Mouse (Mus musculus) splenic B cell, adult 2 months (primary cell): ENCODE data around the gene Cox18.
"Not testable (repeated sequence)": the region's sequence is repeated elsewhere in the genome, so short reads cannot be mapped to it uniquely, and the experiment has no call there.

Experiments used
- DNase-seq: peaks from one replicate; pipeline ENCODE4 v3.0.0-alpha.2; 2011; ENCODE audit warnings: low read depth, low spot score
- H3K27me3 ChIP-seq: 2 replicates; pipeline ENCODE4 v1.6.1; 2012; ENCODE audit warnings: mild to moderate bottlenecking, low read length, moderate library complexity, mixed read lengths; ENCODE audit not compliant: control insufficient read depth, poor library complexity, insufficient read depth, severe bottlenecking
- H3K36me3 ChIP-seq: 2 replicates; pipeline ENCODE4 v1.6.1; 2012; ENCODE audit warnings: mild to moderate bottlenecking, low read length, moderate library complexity, mixed read lengths; ENCODE audit not compliant: control insufficient read depth, poor library complexity, insufficient read depth, severe bottlenecking

Gene Cox18

DNA sequence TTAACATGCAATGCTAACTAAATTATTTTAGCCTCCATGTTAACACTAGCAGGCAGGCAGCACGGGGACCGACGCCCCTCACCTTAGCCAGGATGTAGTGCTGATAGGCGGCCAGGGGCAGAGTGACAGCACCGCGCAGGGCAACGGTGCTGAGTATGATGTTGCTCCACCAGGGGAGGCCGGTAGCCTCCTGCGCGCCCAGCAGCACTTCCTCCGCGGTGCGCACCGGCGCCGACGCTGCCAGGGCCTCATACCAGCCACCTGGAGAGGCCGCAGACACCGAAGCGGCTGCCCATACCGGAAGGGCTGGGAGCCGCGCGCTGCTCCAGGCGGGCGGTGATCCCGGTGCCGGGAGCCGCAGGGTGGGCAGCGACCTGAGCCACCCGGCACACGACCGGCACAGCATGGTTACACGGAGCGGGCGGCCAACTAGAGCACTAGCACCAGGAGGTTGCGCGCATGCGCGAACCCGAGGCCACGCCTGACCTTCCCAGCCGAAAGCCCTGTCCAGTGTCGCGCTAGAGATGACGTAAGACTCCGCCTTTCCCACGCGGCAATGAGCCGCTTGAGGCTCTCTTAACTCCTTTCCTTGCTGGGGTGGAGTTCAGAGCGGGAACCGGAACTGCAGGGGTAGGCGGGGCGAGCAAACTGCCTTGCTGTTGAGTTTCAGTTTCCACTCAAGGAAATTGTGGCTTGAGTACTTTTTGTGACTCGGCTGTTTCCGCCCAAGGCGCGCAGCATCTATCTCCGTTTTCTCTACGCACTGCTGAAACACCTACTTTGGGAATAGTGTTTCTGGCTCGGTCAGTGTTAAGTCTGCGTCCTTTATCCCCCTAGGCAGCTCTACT, at the start of gene Cox18:
Gene Cox18, minus strand, starts transcription at position 468 of the 848 bp plus-strand sequence.
- no peaks in the 10 kb centered on the region for H3K27me3 ChIP-seq
- no peaks in the 10 kb centered on the region; the same call in 1 of the 2 replicates for H3K36me3 ChIP-seq
- DNase-seq = peak; percentile 100

GRCm38 (mm10) chr5:90262230-90262629, 38.4 kb upstream of the Cox18 start:
- H3K36me3 ChIP-seq = peaks cover 11% of the 10 kb centered on the region; the same call in 1 of the 2 replicates
- not testable (repeated sequence) for DNase-seq, H3K27me3 ChIP-seq

DNA sequence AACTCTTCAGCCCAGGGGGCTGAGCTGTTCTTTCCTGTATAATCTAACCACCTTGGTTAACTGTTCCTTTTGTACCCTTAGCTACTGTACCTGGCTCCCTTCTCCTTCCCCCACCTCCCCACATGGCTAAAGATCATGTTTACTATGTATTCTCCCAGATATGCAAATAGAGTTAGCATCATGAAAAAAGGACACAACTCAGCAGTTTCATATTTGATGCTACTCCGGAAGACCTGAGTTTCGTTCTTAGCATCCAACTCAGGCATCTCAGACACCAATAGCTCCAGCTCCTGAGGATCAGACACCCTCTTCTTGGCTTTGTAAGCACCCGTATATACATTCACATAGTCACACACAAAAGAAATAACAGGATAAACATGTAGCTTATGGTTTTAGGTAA, 33.2 kb upstream of the Cox18 start:
- no peak for DNase-seq
- peaks cover 19% of the 10 kb centered on the region for H3K36me3 ChIP-seq
- no peaks in the 10 kb centered on the region; the same call in 1 of the 2 replicates for H3K27me3 ChIP-seq

DNA sequence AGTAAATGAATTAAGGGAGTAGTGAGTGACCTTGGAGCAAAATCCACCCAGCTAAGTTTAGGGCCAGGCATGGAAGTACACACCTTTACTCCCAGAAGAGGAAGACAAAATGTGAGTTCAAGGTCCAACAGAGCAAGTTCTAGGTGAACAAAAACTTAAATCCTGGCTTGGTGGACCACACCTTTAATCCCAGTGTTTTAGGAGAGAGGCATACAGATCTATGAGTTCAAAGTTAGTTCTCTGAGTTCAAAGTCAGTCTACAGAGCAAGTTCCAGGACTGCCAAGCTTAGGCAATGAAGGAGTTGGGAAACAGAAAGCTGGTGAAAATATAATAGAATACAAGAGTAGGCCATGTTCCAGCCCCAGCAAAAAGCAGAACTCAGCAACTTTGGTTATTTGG, 23.7 kb upstream of the Cox18 start:
- Histone ChIP-seq H3K36me3 (peaks cover 19% of the 10 kb centered on the region), H3K27me3 (no peaks in the 10 kb centered on the region)
- no peak for DNase-seq

DNA sequence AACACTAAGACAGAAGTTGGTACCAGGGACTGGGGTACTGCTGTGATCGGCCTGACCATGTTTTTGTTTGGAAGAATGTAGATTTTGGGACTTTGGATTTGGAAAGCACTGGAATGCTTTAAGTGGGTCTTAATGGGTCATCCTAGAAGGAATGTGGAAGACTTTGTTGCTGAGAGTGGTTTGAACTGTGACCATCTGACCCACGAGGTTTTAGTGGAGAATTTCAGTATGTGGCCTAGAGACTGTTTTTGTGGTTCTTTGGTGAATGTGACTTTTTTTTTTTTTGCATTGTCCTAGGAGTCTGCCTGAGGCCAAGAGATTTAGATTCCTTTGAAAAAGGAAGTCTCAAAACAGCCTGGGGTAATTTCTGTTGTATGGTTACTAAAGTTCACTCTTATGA, 23.2 kb upstream of the Cox18 start:
- Histone ChIP-seq H3K27me3 (no peaks in the 10 kb centered on the region), H3K36me3 (peaks cover 19% of the 10 kb centered on the region)
- no peak for DNase-seq

GRCm38 (mm10) chr5:90246567-90246966, 22.8 kb upstream of the Cox18 start:
- no peak for DNase-seq

DNA sequence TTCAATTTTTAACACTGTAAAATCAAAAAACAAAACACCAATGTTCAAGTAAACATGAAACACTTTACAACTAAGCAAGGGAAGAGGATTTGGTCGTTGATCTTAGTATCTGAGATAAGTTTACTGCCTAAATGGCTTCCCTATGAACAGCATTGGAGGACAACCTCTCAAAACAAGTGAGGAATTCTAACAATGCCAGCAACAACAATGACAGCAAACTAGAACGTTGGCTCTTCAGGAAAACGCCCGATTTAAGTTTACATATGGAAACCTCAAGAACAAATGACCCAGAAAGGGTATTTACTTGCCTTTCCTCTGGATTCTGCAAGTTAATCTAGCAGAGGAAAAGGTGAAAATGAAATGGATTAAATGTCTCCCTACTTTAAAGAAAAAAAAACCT, 21.6 kb upstream of the Cox18 start:
- no peaks in the 10 kb centered on the region for H3K27me3 ChIP-seq
- H3K36me3 ChIP-seq = peaks cover 18% of the 10 kb centered on the region
- no peak for DNase-seq

More at GRCm38 (mm10) chr5:90246567-90246966, 22.8 kb upstream of the Cox18 start:
- peaks cover 20% of the 10 kb centered on the region for H3K36me3 ChIP-seq
- H3K27me3 ChIP-seq = no peaks in the 10 kb centered on the region

GRCm38 (mm10) chr5:90235217-90235616, 11.4 kb upstream of the Cox18 start:
- H3K27me3 ChIP-seq = no peaks in the 10 kb centered on the region
- peaks cover 25% of the 10 kb centered on the region for H3K36me3 ChIP-seq
- no peak for DNase-seq

DNA sequence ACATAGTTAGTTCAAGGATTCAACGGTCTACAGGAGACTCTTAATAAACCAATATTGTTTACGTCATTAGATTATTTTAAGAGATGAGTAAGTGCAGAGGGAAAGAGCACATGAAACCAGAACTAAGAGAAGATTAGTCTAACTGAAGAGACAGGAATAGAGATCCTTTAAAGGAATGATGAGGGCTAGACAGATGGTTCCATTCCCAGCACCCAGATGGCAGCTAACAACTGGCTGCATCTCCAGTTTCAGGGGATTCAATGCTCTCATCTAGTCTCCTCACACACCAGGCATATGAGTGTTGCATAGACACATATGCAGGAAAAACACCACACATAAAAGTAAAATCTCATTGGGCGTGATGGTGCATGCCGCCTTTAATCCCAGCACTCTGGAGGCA, 9.5 kb upstream of the Cox18 start:
- DNase-seq = no peak
- H3K36me3 ChIP-seq = peaks cover 27% of the 10 kb centered on the region
- no peaks in the 10 kb centered on the region for H3K27me3 ChIP-seq

GRCm38 (mm10) chr5:90229760-90230159, 6.0 kb upstream of the Cox18 start:
- Histone ChIP-seq H3K27me3 (no peaks in the 10 kb centered on the region), H3K36me3 (peaks cover 15% of the 10 kb centered on the region)
- no peak for DNase-seq

DNA sequence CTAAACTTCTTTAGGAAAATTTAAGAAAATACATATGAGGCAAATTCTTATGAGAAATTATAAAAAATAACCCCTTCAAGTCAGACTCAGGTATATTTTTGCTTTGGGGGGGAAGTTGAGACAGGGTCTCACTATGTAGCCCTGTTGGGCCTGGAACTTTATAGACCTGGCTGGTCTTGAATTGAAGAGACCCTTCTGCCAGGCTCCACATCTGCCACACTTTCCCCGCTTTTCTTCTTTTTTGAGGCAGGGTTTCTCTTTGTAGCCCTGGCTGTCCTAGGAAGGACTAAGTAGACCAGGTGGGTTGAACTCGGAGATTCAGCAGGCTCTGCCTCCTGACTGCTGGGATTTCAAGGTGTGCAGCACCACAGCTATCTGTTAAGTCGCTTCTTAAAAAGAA, 2.9 kb upstream of the Cox18 start:
- DNase-seq = no peak
- peaks cover 11% of the 10 kb centered on the region for H3K36me3 ChIP-seq
- no peaks in the 10 kb centered on the region for H3K27me3 ChIP-seq

DNA sequence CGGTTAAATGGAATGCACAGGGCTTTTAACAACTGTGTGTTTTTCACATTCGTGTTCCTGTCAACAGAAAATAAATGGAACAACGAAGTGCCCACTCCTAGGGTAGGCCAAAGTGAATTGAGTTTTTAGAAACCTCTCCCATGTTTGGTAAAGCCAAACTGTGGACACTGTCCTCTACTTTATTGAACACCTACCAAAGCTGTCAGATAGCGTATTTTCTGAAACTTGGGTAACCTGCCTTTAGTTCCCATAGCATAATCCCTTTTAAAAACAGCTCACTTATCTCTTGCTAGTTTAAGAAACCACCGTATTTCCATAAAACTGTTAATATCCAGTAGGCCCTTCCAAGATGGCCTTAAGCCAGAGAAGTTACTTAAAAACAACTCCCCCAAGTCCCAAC, 929 bp upstream of the Cox18 start:
- DNase-seq = peak; percentile 3
- Histone ChIP-seq H3K27me3 (no peaks in the 10 kb centered on the region), H3K36me3 (peaks cover 5% of the 10 kb centered on the region)

GRCm38 (mm10) chr5:90222937-90223336, 864 bp downstream of the Cox18 start:
- DNase-seq = no peak

GRCm38 (mm10) chr5:90217791-90218190, 6.0 kb downstream of the Cox18 start:
- DNase-seq = no peak
- H3K27me3 ChIP-seq = no peaks in the 10 kb centered on the region
- H3K36me3 ChIP-seq = peaks cover 7% of the 10 kb centered on the region

More at GRCm38 (mm10) chr5:90222937-90223336, 864 bp downstream of the Cox18 start:
- no peaks in the 10 kb centered on the region for H3K27me3 ChIP-seq
- H3K36me3 ChIP-seq = peaks cover 3% of the 10 kb centered on the region

DNA sequence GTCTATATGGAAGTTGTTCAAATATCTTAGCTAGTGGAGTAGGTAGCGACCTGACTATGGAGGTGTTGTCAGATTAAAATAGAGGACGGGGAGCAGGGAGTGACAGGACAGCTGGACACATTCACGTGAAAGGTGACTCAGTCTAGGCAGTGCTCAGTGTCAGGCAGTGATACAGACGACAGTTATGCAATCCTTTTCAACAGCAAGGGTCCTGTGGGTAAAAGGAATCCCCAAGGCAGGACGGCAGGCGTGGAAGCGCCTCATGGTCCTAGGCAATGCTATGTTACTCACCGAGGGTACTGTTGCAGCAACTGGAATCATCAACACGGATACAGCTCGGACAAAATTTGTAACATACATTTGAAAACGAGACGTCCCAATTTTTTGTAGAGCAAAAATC, 6.6 kb downstream of the Cox18 start:
- DNase-seq = no peak
- peaks cover 7% of the 10 kb centered on the region for H3K36me3 ChIP-seq
- H3K27me3 ChIP-seq = no peaks in the 10 kb centered on the region
